Mouse (Mus musculus) layer of hippocampus, postnatal 14 days (tissue): ENCODE measurements at regions not wholly inside any gene's neighbourhood (a gene's known extent, or its start where the extent isn't known, plus 50 kb on each side); places are given as distances from the start of the nearest gene placed in this dataset.
A peak's percentile ranks its signal among the peaks of the same experiment; 100 is the strongest.

Experiments
- DNase-seq, 2 experiments: peaks; one replicate each; pipeline ENCODE4 v3.0.0; 2021 to 2022; ENCODE audit warnings: low spot score in 2 of 2, mixed read lengths in 1 of 2

DNA sequence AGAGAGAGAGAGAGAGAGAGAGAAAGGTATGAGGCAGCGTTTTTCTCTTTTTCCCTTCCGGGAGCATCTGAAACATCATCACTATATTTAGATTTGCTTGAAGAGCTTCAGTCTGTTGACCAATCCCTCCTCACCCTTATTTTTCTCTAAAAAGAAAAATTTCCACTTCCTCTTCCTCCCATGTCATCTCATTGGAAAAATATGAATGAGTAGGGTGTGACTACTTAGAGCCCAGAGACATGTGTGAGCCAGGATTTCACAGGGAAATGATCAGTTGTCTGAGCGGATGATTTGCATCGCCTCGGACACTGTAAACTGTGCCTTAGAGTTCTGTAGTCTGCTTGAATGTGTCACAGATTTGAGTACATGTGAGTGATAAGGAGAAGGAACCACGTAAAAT is 111.3 kb upstream of the Ptger4 start:
- no peak for DNase-seq

DNA sequence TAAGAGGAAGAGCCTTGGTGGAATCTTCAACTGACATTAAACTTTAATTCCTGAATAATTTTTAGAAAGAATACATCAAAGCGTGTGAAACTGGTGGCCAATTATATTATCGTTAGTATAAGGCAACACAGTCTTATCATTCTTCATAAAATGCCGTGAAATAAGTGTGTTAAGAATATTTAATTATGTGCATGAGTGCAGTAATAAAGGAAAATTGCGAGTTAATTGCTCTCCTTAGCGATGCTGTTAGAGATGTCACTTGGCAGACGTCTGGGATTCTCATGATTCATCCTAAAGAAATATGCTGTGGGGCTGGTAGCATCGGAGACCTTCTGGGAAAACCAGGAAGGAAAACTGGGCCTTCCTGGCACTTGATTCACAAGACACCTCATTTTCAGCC is 110.3 kb upstream of the Ptger4 start:
- DNase-seq = no peak

DNA sequence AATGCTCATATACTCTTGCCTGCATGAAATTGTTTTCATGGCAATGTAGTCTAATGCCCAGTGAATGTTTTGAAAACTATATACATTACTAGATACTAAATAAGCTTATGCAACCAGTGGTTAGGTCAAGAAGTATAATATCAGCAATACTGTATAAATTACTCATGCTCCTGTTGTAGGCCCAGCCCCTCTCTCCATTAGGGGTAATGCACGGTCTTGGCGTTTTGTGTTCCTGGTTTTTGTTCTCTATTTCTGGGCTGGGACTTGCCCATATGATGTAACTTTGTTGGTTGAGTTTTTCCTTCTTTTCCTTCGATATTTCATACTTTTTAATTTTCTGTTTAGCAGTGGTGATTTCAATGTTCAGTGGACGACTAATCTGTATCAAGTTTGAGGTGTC is 104.9 kb upstream of the Ptger4 start:
- DNase-seq = no peak

DNA sequence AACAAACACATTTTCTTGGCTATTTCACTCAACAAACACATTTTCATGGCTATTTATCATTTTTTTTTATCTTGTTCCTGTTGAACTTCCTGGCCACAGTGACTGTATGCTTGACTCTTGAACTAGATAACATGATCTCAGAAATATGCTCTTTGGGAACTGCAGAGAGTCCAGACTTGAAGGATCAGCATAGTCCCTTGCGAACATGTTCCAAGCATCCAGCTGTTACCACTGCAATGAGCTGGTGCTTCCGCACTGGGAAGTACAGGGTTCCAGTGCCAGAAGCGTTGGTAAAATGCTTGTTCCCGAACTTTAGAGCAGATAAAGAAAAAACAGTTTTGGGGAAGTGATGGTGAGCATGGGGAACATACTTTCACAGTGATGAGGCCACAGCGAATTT is 103.7 kb upstream of the Ptger4 start:
- DNase-seq = no peak

DNA sequence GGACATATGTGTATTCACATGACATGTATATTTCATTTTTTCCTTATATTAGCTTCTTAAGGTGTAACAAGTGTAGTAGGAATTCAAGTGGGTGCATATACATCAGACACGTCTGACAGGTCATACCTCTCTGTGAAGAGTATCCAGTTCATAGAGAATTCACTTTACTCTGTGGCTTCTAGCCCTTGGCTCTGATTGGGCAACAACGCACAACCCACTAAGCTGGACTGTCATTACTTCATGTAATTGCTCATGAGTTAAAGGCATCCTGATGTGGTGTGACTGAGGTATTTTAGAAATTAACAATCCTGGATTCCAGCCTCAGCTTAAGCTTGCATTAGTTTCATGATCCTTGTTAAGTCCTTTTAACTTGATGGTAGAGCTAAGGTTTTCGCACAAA is 103.0 kb upstream of the Ptger4 start:
- DNase-seq = no peak

DNA sequence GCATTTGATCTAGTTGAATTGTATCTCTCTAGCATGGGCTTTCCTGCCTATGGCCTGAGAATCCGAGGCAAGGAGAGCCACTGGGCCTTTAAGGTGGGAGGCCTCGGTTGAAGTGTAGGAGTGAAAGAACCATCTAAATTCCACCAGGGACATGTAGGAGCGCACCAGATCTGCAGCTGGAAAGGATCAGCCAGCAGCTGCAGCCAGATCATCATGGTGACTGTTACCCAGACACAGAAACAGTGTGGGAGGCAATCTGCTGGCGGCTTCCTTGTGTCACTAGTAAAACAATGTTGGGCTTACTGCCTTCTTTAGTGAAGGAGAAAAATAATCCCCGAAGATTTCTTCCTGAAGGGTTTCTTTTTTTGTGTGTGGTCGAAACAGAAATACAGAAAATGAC is 99.8 kb upstream of the Ptger4 start:
- peak; percentile 6 to 9 for DNase-seq

DNA sequence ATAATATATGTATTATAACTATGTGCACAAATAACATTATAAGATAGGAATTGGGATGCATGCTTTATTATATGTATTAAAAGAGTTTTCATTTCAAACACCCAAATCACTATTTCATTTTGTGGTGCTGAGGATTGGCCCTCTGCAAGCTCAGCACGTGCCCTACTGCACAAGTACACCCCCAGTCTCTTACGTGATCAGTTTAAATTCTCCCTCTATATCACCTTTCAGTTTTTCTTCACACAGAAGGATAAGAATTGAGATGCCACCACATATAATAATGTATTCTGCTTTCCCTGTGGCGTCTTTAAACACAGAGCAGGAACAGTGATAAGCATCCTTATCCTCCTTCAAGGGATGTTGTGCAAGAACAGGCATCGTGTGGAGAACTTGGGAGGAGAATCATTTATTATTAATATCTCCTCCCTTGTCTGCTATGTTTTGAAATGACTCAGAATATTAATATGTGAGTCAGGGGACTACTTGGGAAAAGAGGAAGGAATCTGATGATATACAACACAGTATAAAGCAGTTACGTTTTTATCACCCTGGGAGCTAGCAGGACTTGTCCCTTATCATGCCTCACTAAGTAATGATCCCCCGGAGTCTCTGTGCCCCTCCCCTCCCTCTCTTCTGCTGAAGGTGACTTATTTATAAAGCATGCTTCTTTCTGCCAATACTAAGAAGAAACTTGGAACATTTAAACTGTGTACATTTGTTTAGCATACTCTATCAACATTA is 91.7 kb upstream of the Ptger4 start:
- DNase-seq = no peak

DNA sequence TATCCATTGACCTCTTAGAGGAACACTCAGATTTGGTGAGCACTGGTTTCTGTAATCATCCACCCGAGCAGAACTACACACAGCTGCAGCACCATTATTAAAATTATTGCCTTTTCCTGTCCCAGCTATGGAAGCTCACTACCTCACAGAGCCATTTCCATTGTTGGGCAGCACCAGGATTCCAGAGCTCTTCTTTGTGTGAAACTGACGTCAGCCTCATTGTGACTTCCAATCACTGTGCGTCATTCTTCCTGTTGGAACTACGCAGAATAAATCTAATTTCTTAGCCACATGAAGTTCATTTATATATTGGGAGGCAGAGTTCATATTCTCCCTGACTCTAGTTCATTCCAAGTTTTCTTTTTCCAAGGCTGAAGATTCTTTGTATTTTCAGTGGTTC is 83.0 kb upstream of the Ptger4 start:
- no peak for DNase-seq

DNA sequence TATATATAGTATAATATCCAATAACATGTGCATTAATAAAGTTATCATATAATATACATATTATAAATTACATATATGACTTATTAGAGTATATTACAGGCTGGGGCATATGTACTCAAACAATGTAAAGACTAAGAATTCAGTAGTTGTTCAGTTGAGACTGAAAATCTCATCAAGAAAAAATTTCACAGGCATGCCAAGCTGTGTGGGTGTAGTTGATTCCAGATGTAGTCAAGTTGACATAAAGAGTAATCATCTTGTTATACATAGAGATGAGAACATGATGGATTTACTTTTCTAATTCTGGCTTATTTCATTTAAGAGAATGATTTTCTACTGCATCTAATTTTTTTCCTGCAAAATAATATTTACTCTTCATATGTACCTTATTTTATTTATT is 77.7 kb upstream of the Ptger4 start:
- DNase-seq = no peak

DNA sequence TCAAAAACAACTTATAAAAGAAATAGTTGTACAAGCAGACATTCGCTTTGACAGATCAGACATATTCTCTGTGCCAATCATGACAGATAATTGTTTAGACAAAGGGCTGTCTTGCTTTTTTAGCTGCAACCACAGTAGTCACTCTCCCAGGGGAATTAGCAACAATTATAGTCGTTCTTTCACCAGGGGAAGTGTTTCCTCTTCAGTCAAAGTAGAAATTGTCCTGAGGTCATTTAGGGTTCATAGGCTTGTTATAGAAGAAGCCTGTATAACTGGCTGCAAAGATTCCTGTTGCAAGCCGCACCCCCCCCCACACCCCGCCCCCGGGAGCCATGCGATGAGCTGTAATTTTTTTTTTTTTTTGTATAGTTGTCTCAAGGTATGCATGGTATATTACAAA is 68.2 kb upstream of the Ptger4 start:
- DNase-seq = no peak

DNA sequence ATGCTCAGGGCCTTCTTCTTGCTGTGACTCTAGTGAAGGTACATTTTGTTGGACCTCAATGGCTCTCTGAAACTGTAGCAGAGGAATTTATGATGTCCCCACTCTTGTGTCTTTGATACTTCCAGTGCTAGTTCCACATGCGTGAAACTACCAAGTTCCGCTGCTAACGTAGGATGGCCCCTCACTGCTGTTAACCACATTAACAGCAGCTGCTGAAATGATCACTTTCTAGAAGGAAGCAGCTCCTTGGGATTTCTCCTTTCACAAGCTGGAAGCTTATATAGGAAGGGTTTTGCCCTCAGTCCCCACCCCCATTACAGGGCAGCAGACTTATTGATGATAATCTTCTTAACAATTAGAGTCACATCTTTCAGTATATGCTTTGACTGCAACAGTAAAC is 66.0 kb upstream of the Ptger4 start:
- DNase-seq = no peak

DNA sequence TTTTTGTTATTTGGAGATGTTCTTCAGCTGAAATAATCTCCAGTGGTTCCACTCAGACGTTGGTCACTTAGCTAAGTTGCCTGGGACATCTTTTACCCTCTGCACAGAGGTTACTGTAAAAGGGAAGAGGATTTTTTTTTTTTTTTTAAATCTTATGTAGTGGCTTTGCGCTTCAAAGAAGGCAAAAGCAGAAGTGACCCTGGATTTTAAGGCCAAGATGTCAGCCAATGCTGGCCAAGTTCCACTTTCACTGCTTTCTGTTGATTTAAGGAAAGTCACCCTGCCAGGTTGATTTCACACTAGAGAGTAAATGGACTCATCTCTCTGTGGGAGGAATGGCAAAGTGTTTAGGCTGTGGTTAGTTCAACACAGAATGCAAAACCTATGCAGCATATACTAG is 58.4 kb upstream of the Ptger4 start:
- DNase-seq = no peak

DNA sequence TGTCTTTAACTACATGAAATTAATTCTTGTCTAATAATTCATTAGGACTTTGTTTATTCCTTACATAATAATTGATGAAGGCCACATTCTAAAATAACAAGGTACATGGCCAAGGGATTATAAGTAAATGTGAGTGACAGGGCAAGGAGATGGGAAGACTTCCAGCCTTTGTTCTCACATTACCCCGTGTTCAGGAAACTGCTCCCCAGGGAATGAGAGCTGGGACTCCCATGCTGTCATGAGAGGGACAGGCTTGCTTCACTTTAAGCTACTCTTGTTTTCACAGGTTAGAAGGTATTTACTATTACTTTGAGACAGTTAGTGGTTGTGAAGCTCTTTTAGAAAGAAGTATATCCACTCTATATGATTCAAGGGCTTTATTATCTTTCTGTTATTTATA is 55.8 kb upstream of the Ptger4 start:
- DNase-seq = no peak

DNA sequence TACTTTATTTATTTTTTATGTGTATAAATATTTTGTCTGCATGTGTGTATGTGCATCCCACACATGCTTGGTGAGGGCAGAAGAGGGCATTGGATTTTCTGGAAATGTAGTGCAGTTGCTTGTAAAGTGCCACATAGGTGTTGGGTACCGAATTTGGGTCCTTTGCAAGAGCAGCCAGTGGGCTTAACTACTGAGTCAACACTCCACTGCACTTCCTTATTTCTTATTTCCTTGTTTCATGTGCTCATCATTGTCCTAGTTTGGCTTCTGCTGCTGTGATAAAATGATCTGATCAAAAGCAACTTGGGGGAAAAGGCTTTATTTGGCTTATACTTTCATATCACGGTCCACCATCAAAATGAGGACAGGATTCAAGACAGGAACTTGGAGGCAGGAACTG is 53.0 kb upstream of the Ptger4 start:
- DNase-seq = no peak
